Mouse (Mus musculus) yolk sac, embryonic 10.5 days (tissue): ENCODE results near the gene Rnf144b.

Source experiments
- DNase-seq: peaks from one replicate; pipeline ENCODE4 v3.0.0-alpha.2; 2017; ENCODE audit warnings: low spot score

Rnf144b gene

DNA sequence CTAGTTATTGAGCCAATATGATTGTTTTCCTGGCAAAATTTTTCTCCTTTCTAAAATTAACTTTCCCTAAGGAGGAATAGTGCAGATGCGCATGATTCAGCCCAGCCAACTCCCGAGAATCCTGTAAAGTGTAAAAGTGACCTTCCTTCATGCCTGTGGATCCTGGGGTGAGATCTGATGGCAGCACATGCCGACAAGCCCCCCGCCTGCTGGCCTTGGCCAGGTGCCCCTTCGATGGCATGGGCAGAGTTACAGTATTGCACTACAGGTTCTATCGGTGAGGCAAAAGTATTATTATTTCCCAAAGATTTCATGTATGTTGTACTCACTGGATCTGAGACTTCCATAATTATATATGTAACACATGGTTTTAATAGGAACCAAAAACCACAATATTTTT lies 2.5 kb downstream of the Rnf144b start:
- no peak for DNase-seq

DNA sequence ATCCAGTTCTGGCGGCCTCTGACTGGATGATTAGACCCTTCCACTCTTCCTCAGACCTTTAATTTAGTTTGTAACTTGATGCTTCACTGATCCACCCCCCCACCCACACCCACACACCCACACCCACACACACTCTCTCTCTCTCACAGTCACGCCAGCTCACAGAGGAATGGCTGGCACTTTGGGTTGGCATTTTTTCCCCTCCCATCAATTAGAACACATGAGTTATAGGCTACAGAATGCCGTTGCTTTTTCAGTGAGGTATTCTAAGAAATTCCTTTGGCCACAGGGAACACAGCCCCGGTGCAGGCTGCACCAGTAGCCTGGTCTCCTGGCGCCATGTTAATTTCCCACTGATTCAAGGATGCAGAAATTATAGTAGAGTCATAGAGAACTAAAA lies 3.1 kb downstream of the Rnf144b start:
- DNase-seq, result no peak

DNA sequence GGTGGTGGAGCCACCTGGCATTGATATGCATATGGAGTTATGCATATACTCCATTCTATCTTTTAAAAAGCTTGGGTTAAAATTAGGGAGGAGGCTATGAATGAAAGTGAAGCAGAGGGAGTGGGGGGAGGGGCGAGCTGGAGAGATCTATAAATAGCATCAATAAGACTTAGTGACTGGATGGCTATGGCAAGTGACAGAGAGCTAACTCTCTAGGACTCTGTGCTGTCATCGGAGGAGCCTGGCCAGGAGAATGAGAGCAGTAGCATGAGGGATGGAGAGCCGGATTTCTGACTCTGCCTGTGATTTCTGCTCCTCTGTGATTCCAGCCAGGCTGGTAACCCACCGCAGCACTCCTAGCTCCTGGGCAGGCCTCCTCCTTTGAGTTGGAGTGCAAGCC lies 6.6 kb downstream of the Rnf144b start:
- DNase-seq, result no peak

DNA sequence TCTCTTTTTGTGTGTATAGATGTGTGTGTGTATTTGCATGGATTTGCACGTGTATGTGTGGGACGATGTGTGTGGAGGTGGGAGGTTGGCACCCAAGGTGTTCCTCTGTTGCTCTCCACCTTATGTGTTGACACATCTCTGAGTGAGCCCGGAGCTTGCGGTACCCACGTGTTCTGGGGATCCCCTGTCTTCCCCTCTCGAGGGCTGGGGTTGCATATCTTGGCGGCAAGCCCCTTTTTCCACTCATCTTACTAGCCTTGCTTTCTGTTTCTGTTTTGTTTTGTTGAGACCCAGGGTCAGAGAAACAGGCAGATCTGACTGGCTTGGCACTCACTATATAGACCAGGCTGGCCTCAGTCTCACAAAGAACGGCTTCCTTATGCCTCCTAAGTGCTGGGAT lies 10.6 kb downstream of the Rnf144b start:
- no peak for DNase-seq

DNA sequence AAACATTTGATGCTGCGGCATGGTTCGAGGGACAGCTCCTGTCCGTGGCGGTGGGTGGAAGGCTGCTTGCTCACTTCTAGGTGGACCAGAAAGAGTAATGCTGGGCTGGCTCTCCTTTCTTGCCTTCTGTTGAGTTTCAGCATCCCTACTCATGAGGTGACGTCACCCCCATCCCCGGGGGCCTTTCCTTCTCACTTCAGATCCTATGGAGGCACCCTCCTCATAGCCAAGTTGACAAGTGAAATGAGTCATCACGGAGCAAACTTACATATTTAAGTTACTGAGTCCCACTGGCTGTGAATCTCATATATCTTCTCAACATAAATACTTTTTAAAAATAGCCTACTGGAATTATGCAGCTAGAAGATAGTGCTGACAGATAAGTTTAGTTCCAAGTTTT lies 12.4 kb downstream of the Rnf144b start:
- DNase-seq, result no peak

DNA sequence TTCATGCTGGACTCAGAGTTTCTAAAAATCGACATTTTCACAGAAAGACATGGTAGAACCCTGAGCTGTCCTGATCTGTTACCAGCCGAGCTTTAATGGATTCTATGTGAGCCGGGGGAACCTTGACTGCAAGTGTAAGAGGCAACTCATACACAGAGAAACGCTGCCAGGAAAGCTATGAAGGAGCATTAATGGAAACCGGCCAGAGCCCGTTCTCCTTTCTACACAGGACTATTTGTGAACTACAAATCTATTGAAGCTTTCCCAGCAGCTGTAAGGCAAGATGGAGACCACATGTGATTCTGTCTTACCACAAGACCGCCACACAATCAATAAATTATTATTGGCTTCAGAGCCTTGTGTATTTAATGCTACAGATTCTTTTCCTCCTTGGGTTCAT lies 13.3 kb downstream of the Rnf144b start:
- no peak for DNase-seq

DNA sequence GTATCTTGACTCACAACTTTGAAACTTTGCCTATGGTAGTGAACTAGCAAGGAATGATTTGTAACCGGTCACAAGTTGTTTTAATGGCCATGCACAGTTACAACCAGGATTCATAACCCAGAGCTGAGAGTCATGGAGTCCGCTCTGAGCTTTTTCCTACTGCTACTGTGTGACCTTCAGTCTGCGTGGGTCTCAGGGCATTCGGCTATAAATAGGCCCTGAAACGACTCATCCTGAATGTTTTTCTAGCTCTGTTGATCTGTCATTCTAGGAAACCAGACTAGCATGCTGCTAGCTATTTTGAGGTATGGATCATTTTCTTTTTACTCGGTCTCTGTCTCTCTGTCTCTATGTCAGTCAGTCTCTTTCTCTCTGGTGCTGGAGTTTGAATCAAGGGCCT lies 20.3 kb downstream of the Rnf144b start:
- DNase-seq, result no peak

DNA sequence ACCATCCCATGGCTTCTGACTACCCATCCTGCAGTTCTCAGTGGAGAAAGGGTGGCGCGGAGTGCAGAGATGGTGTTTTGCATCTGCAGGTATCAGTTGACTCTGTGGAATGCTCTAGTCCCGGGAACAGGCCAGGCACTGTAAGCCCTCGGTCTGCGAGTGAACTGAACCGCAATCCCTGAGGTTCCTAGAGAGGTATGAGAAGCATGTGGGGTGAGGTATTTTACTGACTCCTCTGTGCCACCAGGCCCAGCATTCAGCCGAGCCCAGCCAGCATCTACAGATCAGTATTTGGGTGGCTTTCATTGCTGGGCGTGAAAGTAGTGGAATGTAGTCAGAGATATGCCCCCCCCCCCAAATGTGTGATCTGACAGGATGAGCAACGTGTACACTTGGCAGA lies 23.5 kb downstream of the Rnf144b start:
- no peak for DNase-seq

GRCm38 (mm10) chr13:47146388-47146787 lies 23.9 kb downstream of the Rnf144b start:
- DNase-seq, result no peak

DNA sequence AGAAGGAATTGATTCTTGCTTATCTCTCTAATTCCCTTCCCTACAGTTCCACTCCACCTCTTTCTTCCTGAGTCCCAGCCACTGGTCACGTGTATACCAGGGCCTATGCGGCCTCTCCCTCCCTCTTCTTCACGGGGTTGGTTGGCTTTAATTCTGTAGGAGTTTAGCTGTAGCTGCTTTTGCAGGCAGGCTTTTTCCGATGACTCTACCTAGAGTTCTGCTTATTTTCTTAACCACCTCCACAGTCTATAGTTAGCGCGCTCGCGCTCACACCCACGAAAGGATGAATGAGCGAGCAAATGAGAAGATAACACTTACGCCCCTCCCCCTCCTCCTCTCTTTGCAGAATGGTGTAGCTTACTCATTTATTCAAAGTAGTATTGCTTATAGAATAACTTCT lies 26.1 kb downstream of the Rnf144b start:
- no peak for DNase-seq

DNA sequence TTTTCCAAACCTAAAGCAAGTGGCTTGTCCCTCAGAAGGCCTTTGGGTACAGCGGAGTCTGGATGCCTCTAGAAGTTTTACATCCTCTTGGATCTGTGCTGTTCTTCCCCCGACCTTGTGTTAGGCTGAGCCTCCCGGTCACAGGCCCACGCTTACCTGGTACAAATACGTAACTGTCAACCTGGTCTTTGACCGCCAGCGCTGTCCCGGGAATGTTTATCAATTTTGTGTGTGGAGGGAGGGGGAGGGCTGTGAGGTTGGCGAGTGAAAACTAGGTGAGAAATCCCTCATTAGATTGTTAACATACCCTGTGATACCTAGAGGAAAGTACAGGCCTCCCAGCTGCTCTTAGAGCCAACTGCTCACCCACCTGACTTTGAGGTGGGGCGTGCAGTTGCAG lies 27.5 kb downstream of the Rnf144b start:
- no peak for DNase-seq

DNA sequence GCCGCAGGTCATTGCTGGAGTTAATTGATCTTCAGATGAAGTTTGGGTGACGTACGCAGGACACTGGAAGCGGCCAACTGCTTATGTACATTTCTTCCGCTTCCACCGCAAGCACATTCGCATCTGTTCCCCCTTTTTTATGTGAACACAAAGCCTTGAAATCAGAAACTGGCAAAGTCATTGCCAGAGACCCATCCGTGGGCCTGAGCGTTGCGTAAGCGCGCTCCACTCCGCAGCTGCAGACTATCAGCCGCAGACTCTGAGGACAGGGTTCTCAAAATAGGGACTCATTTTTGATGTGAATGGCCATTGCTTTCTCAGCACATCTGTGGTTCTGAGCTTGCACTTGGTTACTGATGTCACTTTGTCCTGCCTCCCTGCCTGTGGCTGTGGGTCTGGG lies 28.6 kb downstream of the Rnf144b start:
- DNase-seq, result no peak

DNA sequence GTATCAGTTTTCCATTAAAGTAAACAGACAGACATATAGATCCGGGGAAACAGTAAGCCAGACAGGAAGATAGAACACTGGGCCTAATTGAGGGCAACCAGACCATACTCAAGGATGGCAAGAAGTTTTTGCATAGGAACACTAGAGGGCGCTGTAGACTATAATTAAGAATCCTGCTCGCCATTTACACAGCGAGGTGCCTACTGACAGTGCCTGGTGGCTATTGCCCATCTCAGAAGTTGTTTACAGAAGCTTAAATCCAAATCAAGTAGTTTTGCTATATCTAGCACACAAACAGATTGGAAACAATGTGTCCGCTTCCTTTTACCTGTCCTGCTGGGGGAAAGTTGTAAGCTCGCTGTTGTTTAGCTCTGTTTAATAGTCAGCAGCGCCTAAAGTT lies 29.9 kb downstream of the Rnf144b start:
- peak; percentile 54 for DNase-seq

DNA sequence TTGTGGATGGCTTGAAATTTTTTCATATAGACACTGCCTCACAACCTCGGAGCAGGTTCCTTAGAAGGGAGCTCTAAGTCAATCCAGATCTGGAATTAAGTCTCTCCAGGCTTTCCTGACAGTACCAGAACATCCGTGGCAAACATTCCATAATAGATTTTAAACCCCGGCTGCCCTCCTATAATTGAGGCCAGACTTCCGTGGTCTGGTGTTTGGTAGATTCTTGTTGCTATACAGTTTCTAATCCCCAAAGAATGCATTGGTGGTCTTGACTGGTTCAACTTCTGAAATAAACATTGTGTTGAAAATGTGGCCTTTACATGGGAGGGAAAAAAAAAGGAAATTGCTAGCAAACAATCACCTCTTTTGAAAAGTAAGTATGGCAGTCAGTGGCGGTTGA lies 30.8 kb downstream of the Rnf144b start:
- DNase-seq, result no peak

DNA sequence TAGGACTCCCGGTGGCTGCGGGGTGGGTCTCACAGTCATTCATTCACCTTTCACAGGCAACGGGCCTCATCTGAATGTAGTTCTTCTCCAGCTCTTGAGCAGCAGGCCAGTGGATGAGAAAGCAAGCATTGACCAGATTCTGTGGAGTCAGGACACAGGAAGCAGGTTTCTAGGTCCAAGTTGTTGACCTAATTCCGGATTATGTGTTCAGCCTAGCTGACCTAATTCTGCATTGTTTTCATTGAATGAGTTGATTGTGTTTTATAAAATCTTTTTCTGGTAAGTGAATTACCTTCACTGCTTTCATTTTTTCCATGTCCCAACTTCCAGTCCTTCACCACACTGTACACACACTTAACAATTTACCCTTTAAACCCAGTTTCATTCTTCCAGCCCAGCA lies 32.4 kb downstream of the Rnf144b start:
- DNase-seq, result no peak

DNA sequence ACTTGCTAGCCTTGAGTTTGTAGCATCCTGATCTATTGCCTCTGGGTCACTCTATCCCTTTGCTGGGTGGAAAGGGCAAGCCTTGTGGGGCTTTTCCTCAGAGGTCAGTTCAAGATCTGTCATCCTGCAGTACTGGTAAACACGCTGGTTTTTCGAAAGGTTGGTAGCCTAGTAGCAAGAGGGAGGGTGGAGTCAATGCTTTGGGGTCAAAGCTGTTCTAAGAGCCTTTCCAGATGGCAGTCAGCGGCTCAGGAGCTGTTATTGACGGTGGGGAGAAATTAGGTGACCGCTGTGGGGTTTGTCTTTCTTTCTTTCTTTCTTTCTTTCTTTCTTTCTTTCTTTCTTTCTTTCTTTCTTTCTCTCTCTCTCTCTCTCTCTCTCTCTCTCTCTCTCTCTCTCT lies 34.4 kb downstream of the Rnf144b start:
- no peak for DNase-seq

GRCm38 (mm10) chr13:47162001-47162400 lies 39.5 kb downstream of the Rnf144b start:
- no peak for DNase-seq

DNA sequence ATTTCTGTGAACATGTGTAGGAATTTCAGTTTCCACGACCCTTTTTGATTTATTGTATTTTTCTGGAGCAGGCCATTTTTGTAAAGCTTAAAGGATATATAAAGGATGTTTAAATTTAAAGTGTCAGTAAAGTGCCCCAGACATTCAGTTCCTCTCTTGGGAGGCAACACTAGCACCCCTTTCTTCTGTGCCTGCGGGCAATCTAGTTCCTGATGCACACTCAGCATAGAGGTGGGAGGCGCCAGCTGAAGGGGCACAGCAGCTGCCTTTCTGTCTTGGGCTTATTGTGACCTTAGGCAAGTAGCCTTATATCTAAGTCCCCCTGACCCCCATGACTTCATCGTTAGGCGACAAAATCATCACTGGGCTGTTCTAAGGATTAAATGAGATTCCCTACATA lies 42.3 kb downstream of the Rnf144b start:
- DNase-seq, result no peak

DNA sequence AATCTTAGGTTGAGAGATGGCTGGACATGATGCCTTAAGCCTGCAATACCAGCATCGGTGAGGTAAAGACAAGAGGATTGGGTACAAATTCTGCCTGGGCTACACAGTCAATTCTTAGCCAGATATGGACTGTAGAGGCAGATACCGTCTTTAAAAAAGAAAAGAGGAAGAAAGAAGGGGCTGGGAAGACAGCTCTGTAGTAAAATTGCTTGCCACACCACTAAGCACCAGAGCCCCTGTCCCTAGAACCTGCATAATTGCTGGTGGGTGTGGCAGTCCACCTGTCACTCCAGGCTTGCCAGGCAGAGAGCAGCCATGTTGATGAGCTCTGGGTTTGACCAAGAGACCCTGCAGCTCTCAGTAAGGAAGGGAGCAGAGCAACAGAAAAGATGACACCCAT lies 42.8 kb downstream of the Rnf144b start:
- no peak for DNase-seq

GRCm38 (mm10) chr13:47168484-47168883 lies 46.0 kb downstream of the Rnf144b start:
- peak; percentile 54 for DNase-seq

DNA sequence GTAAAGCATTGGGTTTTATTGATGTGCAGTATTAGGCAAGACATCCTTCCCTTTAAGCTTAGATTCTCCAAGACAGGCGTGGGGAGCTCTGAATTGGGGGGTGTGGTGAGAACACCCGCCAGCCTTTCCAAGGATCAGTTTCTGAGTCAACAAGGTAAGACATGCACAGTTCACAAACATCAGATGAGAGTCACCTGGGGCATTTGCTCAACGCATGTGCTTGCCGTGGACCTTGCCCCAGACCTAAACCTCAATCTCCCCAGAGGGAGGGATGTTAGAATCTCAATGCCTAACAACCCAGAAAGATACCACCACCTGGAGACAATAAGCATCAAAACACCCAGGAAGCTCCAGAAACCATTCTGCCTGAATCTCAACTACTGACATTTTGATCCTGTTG lies 47.6 kb downstream of the Rnf144b start:
- peak; percentile 75 for DNase-seq

DNA sequence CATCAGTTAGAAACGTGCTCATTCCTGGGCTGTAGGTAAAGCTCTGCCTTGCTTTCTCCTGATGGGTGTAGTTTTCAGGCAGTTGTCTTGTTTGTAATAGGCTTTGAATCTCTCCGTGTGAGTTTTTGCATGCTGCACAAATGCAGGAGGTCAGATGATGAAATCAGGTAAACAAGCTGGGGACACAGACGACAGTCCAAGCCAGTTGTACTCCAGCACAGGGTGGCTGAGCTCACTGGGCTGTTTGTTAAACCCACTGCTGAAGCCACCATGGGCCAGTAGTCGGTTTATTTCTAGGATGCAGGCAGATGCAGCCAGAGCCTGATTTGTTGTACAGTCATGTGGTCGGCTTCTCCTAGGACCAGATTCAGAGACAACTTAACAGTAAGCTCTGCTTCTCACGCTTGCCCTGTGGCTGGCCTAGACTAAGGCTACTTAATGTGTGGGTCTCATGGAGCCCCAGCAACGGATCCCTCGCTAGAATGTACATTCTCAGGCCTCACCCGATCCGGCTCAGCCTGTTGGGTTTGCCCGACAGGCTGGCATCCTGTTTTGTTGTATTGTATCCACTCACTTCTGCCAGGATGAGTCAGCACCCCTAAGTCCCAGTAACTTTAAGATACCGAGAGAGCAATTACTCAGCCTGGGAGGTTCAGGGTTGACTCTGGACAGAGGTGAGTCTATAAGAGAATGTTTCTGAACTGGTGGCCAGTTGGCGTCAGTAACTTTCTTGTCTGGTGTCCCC lies 48.5 kb downstream of the Rnf144b start:
- peak; percentile 78 for DNase-seq

- no peak for DNase-seq
Observed at GRCm38 (mm10) chr13:47172891-47173290, 50.4 kb downstream of the Rnf144b start.

- no peak for DNase-seq
Observed at GRCm38 (mm10) chr13:47178182-47178581, 55.7 kb downstream of the Rnf144b start.

DNA sequence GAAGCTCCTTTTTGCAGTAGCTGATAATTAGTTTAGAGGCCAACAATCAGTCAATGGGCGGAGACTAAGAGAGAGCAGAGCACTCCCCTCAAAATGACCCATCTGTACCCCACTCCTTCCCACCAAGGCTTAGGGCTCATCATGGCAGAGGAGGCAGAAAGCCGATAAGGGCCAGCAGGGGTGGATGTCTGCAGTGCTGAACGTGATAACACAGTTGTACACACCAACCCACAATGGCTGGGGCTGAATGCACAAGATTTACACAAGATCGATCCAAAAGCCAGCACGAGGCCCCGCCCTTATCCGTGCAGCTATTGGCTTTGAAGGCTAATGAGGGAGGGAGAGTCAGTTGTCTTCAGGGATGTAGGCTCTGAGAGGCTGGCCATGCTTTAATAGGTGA lies 58.3 kb downstream of the Rnf144b start:
- DNase-seq, result no peak
